Mouse (Mus musculus) hindlimb bud, embryonic 11.5 days (tissue): Measurements from ENCODE around the gene Ppp1r26.
A peak's percentile ranks its signal among the peaks of the same experiment; 100 is the strongest.

Source experiments
- DNase-seq: peaks from one replicate; pipeline ENCODE4 v3.0.0-alpha.2; 2012; ENCODE audit warnings: low read depth, low spot score; ENCODE audit errors: extremely low spot score

The Ppp1r26 gene

DNA sequence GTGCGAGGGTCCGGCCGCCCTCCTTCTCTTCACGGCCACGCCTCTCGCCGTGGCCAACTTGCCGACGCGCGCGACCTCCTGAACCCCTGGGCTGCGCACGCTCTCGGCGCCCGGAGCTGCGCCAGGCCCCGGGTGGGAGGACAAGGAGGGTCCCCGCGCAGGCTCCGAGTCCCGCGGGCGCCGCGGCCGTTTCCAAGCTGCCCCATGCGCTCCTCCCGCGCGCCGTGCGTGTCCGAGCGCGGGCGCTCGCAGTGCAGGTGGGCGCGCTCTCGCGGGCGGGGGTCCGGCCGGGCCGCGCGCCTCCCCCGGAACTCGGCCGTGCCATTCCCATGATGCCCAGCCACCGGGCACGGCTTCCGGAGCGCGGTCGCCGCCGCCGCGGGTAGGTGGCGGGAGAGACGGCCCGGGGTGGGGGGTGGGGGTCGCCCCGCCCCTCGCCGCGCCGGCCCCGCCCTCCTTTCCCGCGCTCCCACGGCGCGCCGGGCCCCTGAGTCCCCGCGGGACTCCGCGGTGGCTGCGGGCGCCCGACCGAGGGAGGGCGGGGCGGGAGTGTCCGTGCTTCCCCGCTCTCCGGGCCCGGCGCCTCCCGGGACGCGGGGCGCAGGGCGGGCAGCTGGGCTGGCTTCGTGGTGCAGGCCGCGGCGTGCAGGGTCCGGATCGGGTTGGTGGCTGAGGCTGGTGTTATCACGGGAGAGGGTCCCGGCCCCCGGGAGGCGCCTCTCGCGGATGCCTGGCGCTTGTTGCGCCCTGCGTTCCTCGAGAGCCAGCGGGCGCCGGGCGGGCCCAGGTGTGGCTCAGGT is at the start of gene Ppp1r26:
Ppp1r26 (plus strand) TSS at position 286 of the 800 bp plus-strand sequence.
- no peak for DNase-seq

GRCm38 (mm10) chr2:28396928-28397327 is 49.7 kb upstream of the Ppp1r26 start:
- no peak for DNase-seq

GRCm38 (mm10) chr2:28397417-28398119 is 49.0 kb upstream of the Ppp1r26 start:
- no peak for DNase-seq

DNA sequence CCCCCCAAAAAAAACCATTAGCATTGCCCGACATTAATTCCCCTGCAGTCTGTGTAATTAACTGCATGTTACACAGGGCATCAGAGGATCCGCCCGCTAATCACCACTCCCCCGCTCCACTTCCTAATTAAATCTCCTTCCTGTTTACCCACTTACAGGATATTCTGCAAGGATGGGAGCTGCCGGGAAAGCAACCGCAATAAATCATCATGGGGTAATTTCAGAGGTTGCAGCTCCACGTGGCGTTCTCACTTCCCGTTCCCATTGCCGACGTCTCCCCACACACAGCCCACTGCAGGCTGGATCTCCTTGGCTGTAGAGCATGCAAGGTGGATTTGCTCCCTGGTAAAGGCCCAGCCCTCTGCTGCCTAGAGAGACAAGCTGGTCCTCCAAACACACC is 45.0 kb upstream of the Ppp1r26 start:
- no peak for DNase-seq

- DNase-seq: no peak
Measured at GRCm38 (mm10) chr2:28402128-28402527, 44.5 kb upstream of the Ppp1r26 start.

DNA sequence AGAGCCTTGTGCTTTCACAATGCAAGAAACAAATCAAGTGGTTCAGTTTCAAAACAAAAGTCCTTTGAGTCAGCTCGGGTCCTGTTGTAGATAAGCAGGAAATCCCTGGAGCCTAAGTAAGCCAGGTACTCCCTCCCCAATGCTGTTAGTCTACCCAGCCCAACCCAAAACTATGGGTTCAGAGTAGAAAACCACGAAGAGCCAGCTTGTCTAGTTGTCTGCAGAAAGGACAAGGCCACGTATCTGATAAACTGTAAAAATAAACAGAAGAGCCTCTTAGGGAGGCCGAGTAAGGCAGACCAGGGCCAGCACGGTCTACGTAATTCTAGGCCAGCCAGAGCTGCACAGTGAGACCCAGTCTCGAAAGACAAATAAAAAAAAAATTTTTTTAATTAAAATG is 38.8 kb upstream of the Ppp1r26 start:
- no peak for DNase-seq

DNA sequence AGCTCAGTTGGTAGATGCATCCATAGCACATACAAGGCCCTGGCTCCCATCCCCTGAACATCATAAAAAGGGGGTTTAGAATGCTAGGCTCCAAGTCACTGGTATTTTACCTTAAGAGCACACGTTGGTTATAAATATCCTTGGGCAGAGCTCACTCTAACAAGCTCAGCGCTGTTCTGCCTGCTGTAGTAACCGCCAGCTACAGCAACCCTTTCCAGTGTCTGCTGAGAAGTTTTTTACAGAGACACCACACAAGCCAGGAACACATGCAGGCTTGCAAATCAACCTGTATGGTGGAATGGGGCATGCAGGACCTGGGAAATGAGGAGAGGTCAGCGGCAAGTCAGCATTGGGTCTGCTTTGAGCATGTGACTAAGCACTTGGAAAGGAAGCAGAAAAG is 37.5 kb upstream of the Ppp1r26 start:
- no peak for DNase-seq

GRCm38 (mm10) chr2:28409566-28409965 is 37.0 kb upstream of the Ppp1r26 start:
- no peak for DNase-seq

DNA sequence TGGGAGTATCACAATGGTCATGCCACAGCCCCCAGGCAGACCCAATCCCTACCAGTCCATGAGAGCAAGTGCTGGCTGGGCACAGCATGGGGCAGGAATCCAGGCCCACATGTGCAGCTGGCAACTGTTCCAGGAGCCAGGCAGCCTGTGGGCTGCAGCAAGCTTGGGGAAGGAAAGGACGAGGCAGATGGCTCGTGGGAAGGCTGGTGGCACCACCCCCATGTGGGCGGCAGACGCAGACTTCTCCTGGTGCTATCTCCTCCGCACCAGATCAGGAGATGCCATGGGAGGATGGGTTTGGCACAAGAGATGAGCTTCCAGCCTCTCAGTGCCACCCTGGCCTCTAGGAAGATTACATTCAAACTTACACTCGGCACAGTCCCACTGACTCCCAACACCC is 33.7 kb upstream of the Ppp1r26 start:
- no peak for DNase-seq

DNA sequence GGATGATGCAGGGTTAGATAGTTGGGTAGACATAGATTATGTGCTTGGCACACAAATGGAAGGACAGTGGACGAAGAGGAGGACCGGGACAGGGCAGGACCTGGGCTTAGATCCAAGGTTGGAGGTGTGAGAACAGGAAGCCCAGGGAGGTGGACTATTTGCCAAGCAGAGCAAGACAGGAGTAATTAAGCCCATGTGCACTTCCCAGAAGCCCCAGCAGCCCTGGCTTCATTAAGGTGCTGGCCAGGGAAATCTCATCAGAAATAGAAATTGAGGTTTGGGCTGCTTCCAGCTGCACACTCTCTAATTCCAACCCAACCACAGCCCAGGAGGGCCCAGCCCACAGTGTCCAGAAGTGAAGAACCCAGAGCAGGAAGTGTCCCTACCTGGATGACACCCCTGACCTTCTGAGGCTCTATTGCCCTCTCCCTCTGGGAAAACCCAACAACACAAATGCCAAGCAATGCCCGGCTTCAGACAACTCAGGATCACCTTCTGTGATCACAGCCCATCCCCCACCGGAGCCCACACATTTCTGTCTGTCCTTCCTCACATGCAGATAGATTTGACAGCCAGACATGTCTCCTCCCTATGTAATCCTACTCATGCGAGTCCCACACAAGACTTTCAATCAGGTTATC is 32.4 kb upstream of the Ppp1r26 start:
- DNase-seq: no peak

- no peak for DNase-seq
Measured at GRCm38 (mm10) chr2:28414757-28415137, 31.9 kb upstream of the Ppp1r26 start.

- DNase-seq: no peak
Measured at GRCm38 (mm10) chr2:28415387-28416024, 31.1 kb upstream of the Ppp1r26 start.

DNA sequence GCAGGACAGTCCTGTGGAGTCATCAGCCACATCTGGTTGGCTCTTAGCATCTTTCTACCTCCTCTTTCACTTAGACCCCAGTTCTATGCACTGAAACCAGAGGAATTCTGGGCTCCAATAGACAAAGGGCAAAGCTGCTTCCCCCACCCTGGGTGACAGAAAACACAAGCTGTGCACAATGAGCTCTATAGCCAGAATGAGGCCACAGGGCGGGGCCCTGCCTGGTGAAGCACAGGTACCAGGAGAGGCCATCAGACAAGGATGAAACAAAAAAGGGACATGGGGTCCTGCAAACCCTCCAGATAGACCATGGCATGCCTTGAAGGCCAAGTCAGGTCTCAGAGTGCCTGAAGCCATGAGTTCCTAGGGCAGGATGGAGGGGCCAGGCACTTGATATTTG is 30.1 kb upstream of the Ppp1r26 start:
- DNase-seq: no peak

- DNase-seq: peak; percentile 75
Measured at GRCm38 (mm10) chr2:28418034-28418433, 28.6 kb upstream of the Ppp1r26 start.

DNA sequence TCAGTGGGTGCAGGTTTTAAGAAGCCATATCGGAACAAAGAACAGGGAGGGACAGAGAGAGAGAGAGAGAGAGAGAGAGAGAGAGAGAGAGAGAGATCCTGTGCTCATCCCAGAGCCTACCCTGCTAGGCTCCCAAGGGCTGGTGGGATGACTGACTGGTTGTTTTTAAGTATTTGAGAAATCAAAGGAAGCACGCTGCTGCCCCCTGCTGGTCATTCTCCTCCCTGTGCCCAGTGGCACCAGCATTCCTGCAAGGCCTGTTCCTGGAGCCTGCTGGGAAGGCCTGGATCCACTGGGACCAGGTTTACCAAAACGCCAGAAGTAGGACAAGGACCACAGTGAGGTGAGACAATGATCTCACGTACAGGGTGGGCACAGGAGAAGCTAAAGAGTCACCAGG is 26.7 kb upstream of the Ppp1r26 start:
- peak; percentile 84 for DNase-seq

DNA sequence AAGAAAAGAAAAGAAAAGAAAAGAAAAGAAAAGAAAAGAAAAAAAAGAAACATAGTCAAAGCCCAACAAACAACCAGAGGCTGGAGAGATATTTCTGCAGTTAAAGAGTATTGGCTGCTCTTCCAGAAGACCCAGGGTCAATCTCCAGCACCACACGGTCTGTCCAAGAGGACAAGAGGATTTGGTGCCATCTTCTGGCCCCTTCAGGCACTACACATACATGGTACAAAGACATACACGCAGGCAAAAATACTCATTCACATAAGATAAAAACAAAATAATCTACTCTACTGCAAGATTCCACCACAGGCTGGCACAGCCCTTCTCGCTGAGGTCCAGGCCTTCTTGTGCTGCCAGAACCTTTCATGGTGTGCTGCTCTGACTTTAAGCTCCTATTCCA is 23.4 kb upstream of the Ppp1r26 start:
- peak; percentile 16 for DNase-seq

- DNase-seq: no peak
Measured at GRCm38 (mm10) chr2:28427226-28427625, 19.4 kb upstream of the Ppp1r26 start.

DNA sequence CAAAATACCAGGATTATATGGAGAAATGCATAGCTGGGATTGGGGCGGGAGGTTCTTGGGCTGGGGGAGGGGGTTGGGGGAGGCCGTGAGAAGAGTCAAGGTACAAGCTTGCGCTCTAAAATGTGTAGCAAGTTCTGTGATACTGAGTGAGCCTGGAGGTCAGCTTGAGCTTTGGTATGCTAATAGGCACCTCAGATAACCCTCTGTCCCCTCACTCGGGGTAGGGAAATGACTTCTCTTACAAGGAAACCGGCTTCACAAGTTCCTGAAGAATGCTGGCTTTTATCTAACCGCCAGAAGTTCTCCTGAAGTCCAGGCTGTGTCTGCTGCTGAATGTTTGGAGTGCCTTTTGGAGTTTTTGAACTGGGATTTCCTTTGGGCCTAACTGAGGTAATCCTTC is 15.8 kb upstream of the Ppp1r26 start:
- no peak for DNase-seq

DNA sequence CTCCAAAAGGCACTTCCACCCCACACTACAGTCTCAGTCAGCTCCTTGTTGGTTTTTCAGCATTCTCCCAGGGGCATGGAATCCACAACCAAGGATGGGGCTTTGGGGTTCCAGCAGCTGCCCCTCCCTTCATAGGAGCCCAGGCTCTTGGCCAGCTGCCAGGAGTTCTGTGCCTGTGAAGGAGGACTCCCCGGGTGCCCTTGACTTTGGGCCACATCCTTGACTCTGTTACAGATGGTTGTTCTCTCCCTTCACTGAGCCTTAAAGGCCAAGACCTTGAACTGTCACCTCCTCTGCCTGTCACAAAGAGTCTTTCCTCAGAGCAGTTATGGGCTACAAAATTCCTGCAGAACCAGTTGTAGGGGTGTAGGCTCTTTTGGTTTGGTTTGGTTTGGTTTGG is 13.8 kb upstream of the Ppp1r26 start:
- DNase-seq: no peak

- no peak for DNase-seq
Measured at GRCm38 (mm10) chr2:28433512-28433911, 13.1 kb upstream of the Ppp1r26 start.

GRCm38 (mm10) chr2:28435401-28435800 is 11.2 kb upstream of the Ppp1r26 start:
- no peak for DNase-seq

DNA sequence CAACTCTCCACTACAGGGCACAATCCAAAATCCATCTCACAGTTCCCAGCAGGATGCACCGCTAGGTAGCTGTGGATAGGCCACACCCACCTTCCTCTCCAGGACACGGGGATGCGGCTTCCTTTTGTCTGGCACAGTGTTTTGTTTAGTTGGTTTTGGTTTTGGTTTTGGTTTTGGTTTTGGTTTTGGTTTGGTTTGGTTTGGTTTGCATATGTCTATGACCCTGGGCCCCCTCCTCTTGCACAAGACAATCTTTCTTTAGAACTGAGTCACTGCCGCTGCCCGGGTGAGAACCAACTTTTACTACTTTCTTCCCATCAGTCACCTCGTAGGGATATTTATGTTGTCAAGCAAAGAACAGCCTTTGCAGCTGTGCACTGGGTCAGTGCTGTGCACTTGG is 5.8 kb upstream of the Ppp1r26 start:
- no peak for DNase-seq
